Mouse (Mus musculus): ENCODE results near the gene Rab6a. TPM values are rescaled to one million over a fixed set of nuclear protein-coding genes. Genes with fewer than 3 reads are reported as not detected.

Rab6a gene
- polyA plus RNA-seq (2017; shearing (Covaris generic)) = 10 to 100 TPM; 52.1 to 55.9 TPM

DNA sequence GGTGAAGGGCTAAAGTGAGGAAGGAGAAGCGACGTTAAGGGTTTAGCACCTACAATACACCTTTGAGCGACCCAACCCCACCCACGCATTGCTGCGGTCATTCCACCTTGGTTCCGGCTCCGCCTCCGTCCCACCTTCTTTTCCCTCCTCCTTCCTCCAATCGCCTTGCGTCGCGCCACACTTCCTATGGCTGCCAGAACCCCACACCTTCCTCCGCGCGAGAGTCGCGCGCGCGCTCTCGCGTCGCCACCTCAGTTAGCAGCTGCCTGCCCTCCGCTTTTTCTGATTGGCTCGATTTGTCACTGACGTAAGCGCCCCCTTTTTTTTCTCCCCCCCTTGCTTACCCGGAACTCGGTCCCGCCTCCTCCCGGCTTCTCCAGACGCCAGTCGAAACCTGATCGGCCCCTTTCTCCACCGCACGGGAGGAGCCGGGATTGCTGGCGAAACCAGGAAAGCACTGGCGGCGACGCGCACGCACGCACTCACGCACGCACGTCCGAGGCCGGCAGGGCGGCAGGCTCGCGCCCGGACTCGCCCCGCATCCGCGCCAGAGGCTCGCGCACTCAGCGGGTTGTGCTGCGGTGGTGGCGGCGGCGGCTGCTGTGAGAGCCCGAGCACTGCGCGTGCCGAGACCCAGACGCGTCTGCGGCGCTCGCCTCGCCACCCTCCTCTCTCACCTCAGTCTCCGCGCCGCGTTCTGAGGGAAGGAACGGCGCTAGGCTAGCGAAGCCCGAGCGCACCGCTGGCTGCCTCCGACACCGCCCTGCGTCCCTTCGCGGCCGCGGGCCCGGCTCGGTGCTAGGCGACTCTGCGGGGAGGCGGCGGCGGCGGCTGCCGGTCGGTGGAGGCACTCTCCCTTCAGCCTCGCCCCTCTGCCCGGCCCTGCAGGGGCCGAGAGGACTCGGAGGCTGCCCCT lies at the start of gene Rab6a:
TSS of gene Rab6a (plus strand) at position 197 of the 916 bp plus-strand sequence.

DNA sequence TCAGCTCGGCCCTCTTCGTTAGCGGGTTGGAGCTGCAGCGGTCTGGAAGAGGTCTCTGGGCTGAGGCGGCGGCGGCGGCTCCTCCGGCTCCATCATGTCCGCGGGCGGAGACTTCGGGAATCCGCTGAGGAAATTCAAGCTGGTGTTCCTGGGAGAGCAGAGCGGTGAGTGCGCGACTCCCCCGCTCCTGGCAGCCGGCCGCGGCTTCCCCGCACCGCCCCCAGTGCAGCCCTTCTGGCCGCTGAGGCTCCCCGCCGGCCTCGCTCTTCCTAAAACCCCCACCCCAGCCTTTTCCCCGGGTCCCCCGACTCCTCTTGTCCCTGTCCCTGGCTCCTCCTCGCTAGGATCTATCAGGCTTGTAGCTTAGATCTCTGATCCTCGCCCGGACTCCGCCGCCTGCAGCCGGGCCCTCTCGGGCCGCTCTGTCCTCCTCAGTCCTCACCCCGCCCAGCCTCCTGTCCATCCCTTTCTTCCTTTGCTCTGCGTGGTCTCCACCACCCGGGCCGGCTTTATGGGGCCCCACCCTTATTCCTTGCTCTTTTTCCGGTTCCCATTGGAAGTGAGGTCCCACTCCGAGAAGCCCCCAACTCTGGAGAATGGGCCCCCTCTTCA lies 1.0 kb downstream of the Rab6a start, which contains the start of gene Mrpl48:
TSS of gene Mrpl48 (minus strand) at position 172 of the 612 bp plus-strand sequence.

DNA sequence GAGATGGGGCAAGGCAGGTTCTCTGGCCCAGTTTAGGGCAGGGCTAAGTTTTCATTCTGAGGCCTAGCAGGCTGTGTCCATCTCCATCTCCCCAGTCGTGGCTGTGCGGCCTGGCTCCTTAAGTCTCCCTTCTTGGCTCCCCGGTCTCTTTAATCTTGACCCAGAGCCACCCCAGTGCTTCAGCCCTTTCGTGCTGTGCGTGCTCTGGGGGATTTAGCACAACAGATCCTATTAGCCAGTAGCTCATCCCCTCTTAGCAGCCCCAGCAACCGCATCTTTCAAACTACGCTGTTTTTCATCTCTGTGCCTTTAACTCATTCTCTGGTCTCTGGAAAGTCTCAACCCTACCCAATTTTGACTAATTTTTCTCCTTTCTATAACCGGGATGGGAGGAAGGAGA lies 55.0 kb downstream of the Rab6a start, which contains the start of gene Plekhb1:
TSS of gene Plekhb1 (minus strand) at position 184 of the 400 bp plus-strand sequence.

Other genes starting within 250 kb of the Rab6a start
- 10 to 100 TPM; 26.5 to 39.8 TPM for gene C2cd3, start 235.2 kb upstream of the Rab6a start, polyA plus RNA-seq (2017; shearing (Covaris generic))
- gene Ppme1, start 235.1 kb upstream of the Rab6a start, polyA plus RNA-seq (2017; shearing (Covaris generic)) = 10 to 100 TPM; 33.1 to 37.5 TPM
- under 1 TPM; 0.11 to 0.29 TPM for gene Ucp3, start 134.4 kb upstream of the Rab6a start, polyA plus RNA-seq (2017; shearing (Covaris generic))
- 1,000 to 10,000 TPM; 1,882 to 2,125 TPM for gene Ucp2, start 114.1 kb upstream of the Rab6a start, polyA plus RNA-seq (2017; shearing (Covaris generic))
- gene Dnajb13, start 92.5 kb upstream of the Rab6a start, polyA plus RNA-seq (2017; shearing (Covaris generic)) = 10 to 100 TPM in 1 of 2 experiments, 1 to 10 TPM in 1; 8.0 to 23.0 TPM
- gene Coa4, start 70.3 kb upstream of the Rab6a start, polyA plus RNA-seq (2017; shearing (Covaris generic)) = 10 to 100 TPM; 21.6 to 22.7 TPM
- 10 to 100 TPM; 45.5 to 62.9 TPM for gene Mrpl48, start 891 bp downstream of the Rab6a start, polyA plus RNA-seq (2017; shearing (Covaris generic))
- gene Plekhb1, start 55.0 kb downstream of the Rab6a start, polyA plus RNA-seq (2017; shearing (Covaris generic)) = under 1 TPM; 0.35 to 0.86 TPM
- gene Fam168a, start 99.2 kb downstream of the Rab6a start, polyA plus RNA-seq (2017; shearing (Covaris generic)) = 10 to 100 TPM; 16.2 to 23.7 TPM

Measured in activated CD4-positive, CD25-positive, alpha-beta regulatory T cell (primary cell).